Mouse (Mus musculus) kidney, embryonic 16.5 days (tissue): ENCODE results near the gene Soga1. TPM values are rescaled to one million over a fixed set of nuclear protein-coding genes. Genes with fewer than 3 reads are reported as not detected.
A peak's percentile ranks its signal among the peaks of the same experiment; 100 is the strongest.

Source experiments
- ATAC-seq: fragments of 200-750 bp; cut with Nextera tagmentation; 2 replicates; pipeline ENCODE4 v1.8.0; 2017; ENCODE audit warnings: moderate TSS enrichment; ENCODE audit not compliant: low FRiP score, low TSS enrichment
- H3K27ac ChIP-seq: fragments of 300-500 bp; sonication (generic); 2 replicates; pipeline ENCODE4 v1.5.1; 2014; ENCODE audit warnings: low read length
- H3K27me3 ChIP-seq: fragments of 300-500 bp; sonication (generic); 2 replicates; pipeline ENCODE4 v1.6.1; 2014; ENCODE audit warnings: low read length, control low read depth, mixed read lengths; ENCODE audit not compliant: insufficient read depth
- H3K36me3 ChIP-seq: fragments of 300-500 bp; sonication (generic); 2 replicates; pipeline ENCODE4 v1.6.1; 2014; ENCODE audit warnings: low read length, control low read depth, mixed read lengths; ENCODE audit not compliant: insufficient read depth
- H3K4me1 ChIP-seq: fragments of 300-500 bp; sonication (generic); 2 replicates; pipeline ENCODE4 v1.6.1; 2014; ENCODE audit warnings: low read length, control low read depth, mixed read lengths; ENCODE audit not compliant: insufficient read depth
- H3K4me2 ChIP-seq: fragments of 300-500 bp; sonication (generic); replicated peaks from 2 replicates; pipeline ENCODE4 v1.6.1; 2014; ENCODE audit warnings: low read depth, low read length
- H3K4me3 ChIP-seq: fragments of 300-500 bp; sonication (generic); 2 replicates; pipeline ENCODE4 v1.5.1; 2014; ENCODE audit warnings: mild to moderate bottlenecking, low read length
- H3K9ac ChIP-seq: fragments of 300-500 bp; sonication (generic); replicated peaks from 2 replicates; pipeline ENCODE4 v1.6.1; 2014; ENCODE audit warnings: low read length
- H3K9me3 ChIP-seq: fragments of 300-500 bp; sonication (generic); 2 replicates; pipeline ENCODE4 v1.6.1; 2016; ENCODE audit warnings: low read length, control low read depth
- WGBS: fragments of 180-500 bp; shearing (Covaris S2); extraction: QIAGEN DNeasy Blood & Tissue Kit; methylation state at CpG from one replicate; pipeline ENCODE4 v1.1.7; 2014; 5-methylcytosine and 5-hydroxymethylcytosine counted together
- polyA plus RNA-seq: library from polyadenylated mRNA; unstranded; fragments of >200 nt; fragmentation: Nextera tagmentation; extraction: Ambion mirVana; gene quantifications from 2 replicates; pipeline ENCODE4 v1.2.1, GENCODE M21; 2015

Soga1 gene
- polyA plus RNA-seq, 1 experiment from 2014 or later, result 2.5 TPM

DNA sequence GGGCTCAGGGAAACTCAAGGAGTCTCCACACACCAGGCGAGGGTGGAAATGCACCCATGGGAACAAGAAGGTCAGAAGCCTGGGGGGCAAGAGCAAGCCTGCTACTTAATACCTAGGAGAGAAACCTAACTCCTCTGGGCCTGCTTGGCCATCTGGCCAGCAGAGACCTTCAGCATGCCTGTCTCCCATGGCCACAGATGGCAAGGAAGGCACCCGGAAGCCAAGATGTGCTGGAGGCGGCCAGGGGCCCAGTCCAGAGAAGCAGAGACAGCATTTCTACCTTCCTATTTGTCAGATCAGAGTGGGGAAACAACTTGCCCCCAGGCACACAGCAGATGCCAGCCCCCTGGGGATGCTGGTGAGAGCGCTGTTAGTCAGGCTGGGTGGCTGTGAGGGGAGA, 50.8 kb downstream of the Soga1 start:
- 94% methylated on average over 4 of the region's 4 CpGs for WGBS
- ATAC-seq, result no peak

DNA sequence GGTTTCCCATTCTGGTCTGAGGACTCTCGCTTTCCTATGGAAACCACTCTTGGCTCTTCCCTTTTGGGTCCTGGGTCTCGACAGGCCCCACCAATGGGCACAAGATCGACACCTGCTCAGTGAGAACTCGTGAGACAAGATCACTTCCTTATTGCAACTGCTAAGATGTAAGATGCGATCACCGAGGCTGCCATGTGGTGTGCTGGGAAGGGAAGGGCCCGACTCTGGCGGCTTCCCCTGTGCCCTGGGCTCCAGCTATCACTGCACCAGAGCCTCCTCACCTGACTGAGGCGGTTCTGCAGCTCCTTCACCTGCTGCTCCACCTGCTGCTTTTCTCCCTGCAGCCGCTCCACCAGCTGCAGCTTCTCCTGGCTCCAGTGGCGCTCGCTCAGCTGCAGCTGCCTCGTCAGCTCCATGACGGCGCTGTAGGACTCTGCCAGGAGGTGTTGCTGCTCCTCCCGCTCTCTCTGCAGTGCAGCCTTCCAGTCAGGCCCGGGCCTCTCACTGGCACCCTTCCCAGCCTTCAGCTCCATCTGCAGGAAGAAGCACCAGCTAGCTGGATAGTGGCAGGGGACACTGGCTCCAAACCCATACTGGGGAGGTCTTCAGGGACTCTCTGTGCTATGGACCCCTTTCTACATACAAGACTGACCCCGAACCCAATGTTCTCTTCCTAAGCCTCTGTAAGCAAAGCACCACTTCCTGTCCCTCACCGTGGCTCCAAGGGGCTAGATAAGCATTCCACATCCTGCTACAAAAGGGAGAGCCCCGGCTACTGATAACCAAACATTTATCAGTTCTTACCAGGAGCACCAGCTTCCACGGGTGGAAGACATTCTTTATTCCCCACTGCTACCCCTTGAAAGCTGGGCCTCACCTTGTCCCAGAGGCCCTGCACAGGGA, 51.7 kb downstream of the Soga1 start:
- no peak for ATAC-seq
- H3K4me3 ChIP-seq, result no peak overlapping the region
- H3K4me2 ChIP-seq, result no peak overlapping the region
- H3K9ac ChIP-seq, result no peak overlapping the region
- peaks cover 15% of the 10 kb centered on the region for H3K9me3 ChIP-seq
- no peaks in the 10 kb centered on the region for H3K4me1 ChIP-seq
- WGBS, result 90% methylated on average over 21 of the region's 21 CpGs
- H3K27ac ChIP-seq, result no peak overlapping the region
- H3K27me3 ChIP-seq, result no peaks in the 10 kb centered on the region
- peaks cover 92% of the 10 kb centered on the region for H3K36me3 ChIP-seq

More for the DNA sequence above, 50.8 kb downstream of the Soga1 start:
- Histone ChIP-seq H3K9me3 (peaks cover 15% of the 10 kb centered on the region), H3K4me1 (no peaks in the 10 kb centered on the region), H3K36me3 (peaks cover 92% of the 10 kb centered on the region), H3K27me3 (no peaks in the 10 kb centered on the region), H3K4me3 (no peak overlapping the region), H3K9ac (no peak overlapping the region), H3K4me2 (no peak overlapping the region), H3K27ac (no peak overlapping the region)

DNA sequence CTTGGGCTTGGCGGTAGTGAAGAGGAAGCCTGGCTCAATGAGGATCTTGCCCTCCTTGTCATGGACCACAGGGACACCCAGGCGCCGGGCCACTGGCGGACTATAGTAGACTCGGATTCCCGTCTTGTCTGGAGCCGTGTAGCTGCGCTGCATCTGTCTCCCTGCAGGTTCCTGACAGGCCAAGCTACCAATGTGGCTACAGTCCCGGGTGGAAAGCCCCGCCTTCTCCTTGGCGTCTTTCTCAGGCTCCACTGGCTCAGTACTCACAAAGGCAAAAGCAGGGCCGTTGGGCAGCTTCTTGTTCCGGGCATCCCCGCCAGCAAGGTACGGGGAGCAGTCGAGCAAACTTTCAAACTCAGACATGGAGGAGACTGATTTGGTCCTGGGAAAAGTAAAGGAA, 57.9 kb downstream of the Soga1 start:
- WGBS, result 88% methylated on average over 16 of the region's 16 CpGs
- peaks cover 12% of the 10 kb centered on the region for H3K9me3 ChIP-seq
- no peak overlapping the region for H3K27ac ChIP-seq
- no peak for ATAC-seq
- H3K36me3 ChIP-seq, result peaks cover 92% of the 10 kb centered on the region
- H3K27me3 ChIP-seq, result no peaks in the 10 kb centered on the region
- no peak overlapping the region for H3K9ac ChIP-seq
- H3K4me2 ChIP-seq, result no peak overlapping the region
- H3K4me3 ChIP-seq, result no peak overlapping the region
- H3K4me1 ChIP-seq, result no peaks in the 10 kb centered on the region

DNA sequence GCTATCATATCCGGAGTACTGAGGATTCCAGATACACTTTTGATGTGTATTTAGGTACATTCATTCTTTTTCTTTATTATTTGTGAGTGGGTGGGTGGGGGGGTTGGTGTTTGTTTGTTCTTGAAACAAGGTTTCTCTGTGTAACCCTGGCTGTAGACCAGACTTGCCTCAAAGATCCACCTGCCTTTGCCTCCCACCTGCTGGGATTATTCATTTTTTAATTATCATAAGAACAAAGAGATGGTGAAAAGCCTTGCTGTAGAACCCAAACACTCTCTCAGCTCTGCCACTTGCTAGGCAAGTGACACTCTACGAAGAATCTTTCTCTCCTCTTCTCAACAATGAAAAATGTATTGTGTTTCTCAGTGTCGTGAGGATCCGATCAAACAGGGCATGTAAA, 59.8 kb downstream of the Soga1 start:
- Histone ChIP-seq H3K4me3 (no peak overlapping the region), H3K4me1 (no peaks in the 10 kb centered on the region), H3K9me3 (no peaks in the 10 kb centered on the region), H3K4me2 (no peak overlapping the region), H3K9ac (no peak overlapping the region), H3K27me3 (no peaks in the 10 kb centered on the region), H3K36me3 (peaks cover 78% of the 10 kb centered on the region), H3K27ac (no peak overlapping the region)
- no peak for ATAC-seq
- WGBS, result 92% methylated on average over 4 of the region's 4 CpGs

DNA sequence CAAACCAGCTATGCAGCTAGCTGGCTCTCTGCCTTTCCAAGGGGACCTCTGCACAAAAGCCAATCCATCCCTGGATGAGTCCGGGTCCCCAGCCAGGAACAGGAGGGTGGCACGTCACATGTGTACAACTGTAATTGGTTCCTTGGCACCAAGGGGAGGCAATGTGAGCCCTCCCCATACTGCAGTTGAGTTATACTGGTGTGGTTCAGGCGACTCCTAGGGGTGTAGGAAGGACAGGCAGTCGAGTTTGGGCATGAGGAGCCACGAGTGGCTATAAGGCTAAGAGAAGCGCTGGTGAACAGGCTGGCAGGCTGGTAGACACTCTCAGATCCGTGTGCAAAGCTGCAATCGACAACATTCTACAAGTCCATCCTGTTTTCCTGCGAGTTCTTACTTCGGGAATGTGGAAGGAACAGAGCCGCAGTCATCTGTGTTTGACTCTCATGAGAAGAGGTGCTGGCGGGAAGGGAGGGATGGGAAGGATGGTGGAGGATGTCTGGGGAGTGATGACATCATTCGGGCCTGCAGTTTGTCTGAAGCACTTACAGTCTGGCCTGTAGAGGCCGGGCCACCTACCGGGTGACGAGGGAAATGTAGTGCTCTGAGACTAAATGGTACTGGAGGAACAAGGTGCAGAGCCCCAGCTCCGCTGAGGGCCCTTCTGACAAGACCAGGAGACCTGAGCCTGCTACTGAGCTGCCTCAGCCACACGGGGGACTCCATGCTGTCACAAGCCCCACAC, 62.4 kb downstream of the Soga1 start:
- H3K36me3 ChIP-seq, result peaks cover 54% of the 10 kb centered on the region
- H3K27ac ChIP-seq, result no peak overlapping the region
- no peaks in the 10 kb centered on the region; the same call in 1 of the 2 replicates for H3K4me1 ChIP-seq
- 84% methylated on average over 18 of the region's 18 CpGs for WGBS
- H3K4me3 ChIP-seq, result no peak overlapping the region
- H3K4me2 ChIP-seq, result no peak overlapping the region
- no peaks in the 10 kb centered on the region for H3K27me3 ChIP-seq
- no peaks in the 10 kb centered on the region for H3K9me3 ChIP-seq
- H3K9ac ChIP-seq, result no peak overlapping the region
- no peak for ATAC-seq

DNA sequence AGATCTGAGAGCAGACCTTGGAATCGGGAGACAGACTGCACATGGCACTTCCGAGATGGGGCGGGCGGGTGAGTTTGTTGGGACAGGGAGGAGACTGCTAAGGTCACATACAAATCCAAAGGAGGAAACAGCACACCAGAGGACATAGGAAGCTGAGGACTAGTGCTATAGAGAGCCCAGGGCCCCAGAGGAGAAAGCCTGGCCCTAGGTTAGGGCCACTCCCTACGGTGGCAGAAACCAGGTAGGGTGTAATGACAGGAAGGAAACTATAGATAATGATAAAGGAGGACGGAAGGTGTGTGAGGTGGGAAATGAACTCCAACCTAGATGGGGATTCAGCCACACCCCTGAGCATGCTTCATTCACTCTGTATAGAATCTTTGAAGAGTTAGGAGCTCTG, 66.7 kb downstream of the Soga1 start:
- WGBS, result 84% methylated on average over 6 of the region's 6 CpGs
- ATAC-seq, result no peak
- H3K4me3 ChIP-seq, result no peak overlapping the region

DNA sequence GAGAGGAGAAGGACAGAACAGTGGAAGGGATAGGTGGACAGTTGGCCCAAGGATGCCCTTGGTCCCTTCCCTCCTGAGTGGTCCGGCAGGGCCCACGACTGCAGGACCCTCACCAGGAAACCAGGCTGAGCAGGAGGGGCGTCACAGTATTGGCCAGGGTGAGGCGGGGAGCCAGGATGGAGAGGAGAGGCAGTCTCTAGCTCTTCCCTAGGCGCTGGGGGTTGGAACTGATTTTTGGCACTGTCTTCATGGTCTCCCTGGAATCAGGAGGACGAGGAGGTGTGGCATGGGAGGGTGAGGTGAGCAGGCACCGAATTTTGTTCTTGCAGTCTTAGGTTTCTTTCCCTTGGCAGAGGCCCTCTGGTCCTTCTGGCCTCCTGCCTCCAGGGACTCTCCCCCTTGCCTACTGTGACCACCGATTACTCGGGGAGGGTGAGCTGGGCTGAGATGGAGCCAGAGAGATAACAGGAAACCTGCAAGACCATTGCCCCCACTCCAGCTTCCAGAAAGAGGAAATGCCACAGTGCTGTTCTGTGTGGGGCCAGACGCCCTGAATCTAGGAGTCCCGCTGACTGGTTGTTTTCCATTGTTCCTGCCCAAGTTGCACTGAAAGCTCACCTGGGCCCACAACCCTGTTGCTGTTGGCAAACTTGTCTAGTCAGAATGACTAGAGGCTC, 68.3 kb downstream of the Soga1 start:
- no peaks in the 10 kb centered on the region for H3K27me3 ChIP-seq
- no peaks in the 10 kb centered on the region for H3K9me3 ChIP-seq
- H3K27ac ChIP-seq, result 0 out of 2 replicates have a peak overlapping the region, but pooled peaks have one; percentile 43
- 41% methylated on average over 11 of the region's 11 CpGs for WGBS
- H3K4me2 ChIP-seq, result no peak overlapping the region
- peak overlapping the region; percentile 40; the same call in 1 of the 2 replicates for H3K9ac ChIP-seq
- 0 out of 2 replicates have a peak, but pooled peaks cover 2% of the 10 kb centered on the region for H3K36me3 ChIP-seq
- H3K4me3 ChIP-seq, result no peak overlapping the region
- peaks cover 17% of the 10 kb centered on the region for H3K4me1 ChIP-seq
- ATAC-seq, result no peak; the same call in 1 of the 2 replicates

More for the DNA sequence above, 66.7 kb downstream of the Soga1 start:
- H3K9ac ChIP-seq, result no peak overlapping the region
- peaks cover 15% of the 10 kb centered on the region for H3K36me3 ChIP-seq
- no peak overlapping the region for H3K27ac ChIP-seq
- no peaks in the 10 kb centered on the region for H3K27me3 ChIP-seq
- no peak overlapping the region for H3K4me2 ChIP-seq
- H3K9me3 ChIP-seq, result no peaks in the 10 kb centered on the region
- peaks cover 8% of the 10 kb centered on the region for H3K4me1 ChIP-seq

DNA sequence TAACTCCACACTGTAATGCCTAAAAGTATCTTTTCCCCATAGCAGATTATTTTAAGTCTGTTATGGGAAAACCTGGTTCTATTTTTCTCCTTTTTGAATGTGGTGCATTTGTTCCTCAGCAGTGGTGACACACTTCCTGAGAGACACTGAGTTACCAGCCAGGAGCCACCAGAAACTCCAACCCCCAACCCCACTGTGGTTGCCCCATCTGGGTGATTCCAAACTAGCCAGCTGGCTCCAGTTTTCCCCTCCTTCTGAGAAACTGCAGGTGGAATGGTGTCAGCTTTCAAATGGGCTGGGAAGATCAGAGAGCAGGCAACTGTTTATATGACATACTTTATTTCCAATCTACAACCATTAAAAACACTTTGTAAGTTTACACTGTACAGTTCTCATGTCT, 68.9 kb downstream of the Soga1 start:
- no peak overlapping the region for H3K4me2 ChIP-seq
- H3K27me3 ChIP-seq, result no peaks in the 10 kb centered on the region
- peak overlapping the region; percentile 40; the same call in 1 of the 2 replicates for H3K9ac ChIP-seq
- peaks cover 18% of the 10 kb centered on the region for H3K4me1 ChIP-seq
- H3K9me3 ChIP-seq, result no peaks in the 10 kb centered on the region
- ATAC-seq, result no peak
- no peaks in the 10 kb centered on the region; the same call in 1 of the 2 replicates for H3K36me3 ChIP-seq
- no peak overlapping the region for H3K27ac ChIP-seq
- H3K4me3 ChIP-seq, result no peak overlapping the region

DNA sequence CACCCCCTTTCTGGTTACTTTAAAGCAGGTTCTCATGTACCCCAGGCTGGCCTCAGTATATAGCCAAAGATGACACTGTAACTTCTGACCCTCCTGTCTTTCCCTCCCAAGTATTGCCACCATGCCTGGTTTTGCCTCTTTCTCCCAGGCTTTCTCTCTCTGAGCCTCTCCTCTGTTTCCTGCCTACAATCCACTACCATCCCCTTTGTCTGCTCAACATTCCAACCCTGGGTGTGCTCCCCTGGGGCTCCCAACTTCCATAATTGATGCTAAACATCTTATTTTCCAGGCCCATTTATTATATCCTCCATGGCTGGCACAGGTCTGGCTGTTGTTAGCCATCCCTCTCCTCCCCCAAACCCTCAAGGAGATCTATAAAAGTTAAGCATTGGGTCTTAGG, 70.5 kb downstream of the Soga1 start:
- H3K27me3 ChIP-seq, result no peaks in the 10 kb centered on the region
- no peaks in the 10 kb centered on the region for H3K9me3 ChIP-seq
- H3K9ac ChIP-seq, result no peak overlapping the region
- H3K36me3 ChIP-seq, result peaks cover 12% of the 10 kb centered on the region; the same call in 1 of the 2 replicates
- no peak for ATAC-seq
- H3K4me3 ChIP-seq, result no peak overlapping the region
- peaks cover 18% of the 10 kb centered on the region for H3K4me1 ChIP-seq
- H3K27ac ChIP-seq, result no peak overlapping the region
- no peak overlapping the region for H3K4me2 ChIP-seq
